Mouse (Mus musculus): ENCODE measurements at regions not wholly inside any gene's neighbourhood (a gene's known extent, or its start where the extent isn't known, plus 50 kb on each side); places are given as distances from the start of the nearest gene placed in this dataset.

DNA sequence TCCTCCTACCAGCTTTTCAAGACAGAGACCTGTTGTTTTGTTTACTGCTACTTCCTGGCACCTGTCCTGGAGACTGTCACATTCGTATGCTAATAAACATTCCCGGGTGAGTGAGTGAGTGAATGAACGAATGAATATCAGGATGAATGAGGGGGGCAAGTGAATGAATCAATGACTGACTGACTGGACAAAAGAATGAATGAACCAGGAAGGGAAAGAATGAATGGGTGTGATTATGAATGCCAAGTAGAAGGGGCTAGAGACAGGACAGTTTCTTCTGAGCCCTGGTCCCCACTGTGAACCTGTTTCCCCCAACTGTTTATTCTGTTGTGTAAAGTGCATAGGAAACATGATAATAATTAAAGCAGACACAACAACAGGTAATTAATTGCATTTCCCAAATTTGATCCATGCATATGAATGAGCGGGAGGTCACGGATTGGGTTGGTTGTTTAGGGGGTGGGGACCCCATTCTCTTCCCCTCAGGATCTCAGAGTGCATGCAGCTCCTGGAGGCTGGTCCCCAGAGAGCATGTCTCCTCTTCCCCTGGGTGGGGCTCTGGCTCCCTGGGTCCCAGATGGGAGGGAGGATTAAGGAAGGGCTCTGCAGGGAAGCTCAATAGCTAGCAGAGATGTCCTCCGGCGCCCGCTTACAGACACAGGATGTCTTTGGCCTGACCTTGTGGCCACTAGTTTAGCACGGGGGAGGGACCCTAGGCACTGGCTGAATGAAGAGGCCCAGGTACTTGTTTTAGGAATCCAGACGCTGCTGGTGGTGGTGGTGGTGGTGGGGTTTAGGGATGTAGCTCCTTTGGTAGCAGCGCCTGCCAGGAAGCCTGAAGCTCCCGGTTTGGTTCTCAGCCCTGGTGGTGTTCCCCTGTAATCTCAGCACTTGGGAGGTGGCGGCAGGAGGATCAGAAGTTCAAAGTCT is 65.4 kb upstream of the Casz1 start:
- Histone ChIP-seq H3K27ac (ENCODE audit: control insufficient read depth, insufficient read depth, low read length) (no peak overlapping the region), H3K27me3 (ENCODE audit: control insufficient read depth, insufficient read depth, low read length) (peaks cover 6% of the 10 kb centered on the region), H3K4me3 (ENCODE audit: control insufficient read depth, insufficient read depth, low read length) (no peak overlapping the region), H3K4me1 (replicated peaks; ENCODE audit: control insufficient read depth, insufficient read depth, low read length) (no peaks in the 10 kb centered on the region; the same call in 1 of the 2 replicates), H3K36me3 (ENCODE audit: control insufficient read depth, insufficient read depth, low read length) (no peaks in the 10 kb centered on the region)
- 67% methylated on average over 13 of the region's 13 CpGs for WGBS
- TF ChIP-seq POLR2A (IDR thresholded peaks at IDR 0.05; ENCODE audit: control insufficient read depth, extremely low read depth, insufficient read depth, low read length, poor library complexity) (no peak), CTCF (IDR thresholded peaks at IDR 0.05; ENCODE audit: borderline replicate concordance, control insufficient read depth, extremely low read depth, insufficient read depth, low read length, poor library complexity) (no peak)
- DNase-seq, result no peak

DNA sequence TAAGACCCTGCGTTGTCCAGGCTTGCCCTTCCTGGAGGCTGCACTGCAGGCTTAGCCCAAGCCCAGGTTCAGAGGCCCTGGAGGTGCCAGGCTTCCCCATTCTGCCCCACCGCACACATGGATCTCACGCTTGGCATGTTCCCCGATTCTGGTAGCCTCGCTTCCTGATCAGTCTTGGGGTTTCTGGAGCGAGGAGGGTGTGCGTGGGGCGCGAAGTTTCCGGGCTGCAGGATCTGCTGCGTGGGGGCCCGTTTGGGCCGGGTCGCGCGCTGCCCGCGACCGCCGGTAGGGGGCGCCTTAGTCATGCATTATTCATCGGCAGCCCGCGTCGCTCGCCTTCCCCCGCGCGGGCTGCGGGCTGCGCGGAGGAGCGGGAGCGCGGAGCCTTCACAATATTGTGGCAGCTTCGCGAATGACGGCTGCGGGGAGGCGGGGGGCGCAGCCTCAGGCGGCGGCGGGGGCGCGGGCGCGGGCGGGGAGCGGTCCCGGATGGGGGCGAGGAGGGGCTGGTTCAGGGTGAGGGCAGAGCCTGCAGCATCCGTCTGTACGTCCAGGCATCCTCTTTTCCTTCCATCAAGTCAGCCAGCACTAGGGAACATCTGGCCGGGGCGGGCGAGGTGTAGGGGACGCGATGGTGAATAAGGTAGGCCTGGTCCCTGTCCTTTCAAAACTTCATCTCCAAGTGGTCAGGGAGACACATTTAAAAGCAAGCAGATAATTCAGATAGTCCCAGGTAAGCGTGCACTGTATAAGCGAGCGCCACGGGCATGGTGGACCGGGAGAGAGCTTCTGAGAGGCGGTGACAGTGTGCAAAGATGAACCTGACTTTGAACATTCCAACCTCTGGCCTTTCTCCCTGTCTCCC is 61.4 kb upstream of the Casz1 start:
- no peak for TF ChIP-seq POLR2A (IDR thresholded peaks at IDR 0.05; ENCODE audit: control insufficient read depth, extremely low read depth, insufficient read depth, low read length, poor library complexity)
- TF ChIP-seq CTCF (IDR thresholded peaks at IDR 0.05; ENCODE audit: borderline replicate concordance, control insufficient read depth, extremely low read depth, insufficient read depth, low read length, poor library complexity), result peak; percentile 98
- peak; percentile 66 for DNase-seq
- Histone ChIP-seq H3K27me3 (ENCODE audit: control insufficient read depth, insufficient read depth, low read length) (peaks cover 6% of the 10 kb centered on the region), H3K27ac (ENCODE audit: control insufficient read depth, insufficient read depth, low read length) (no peak overlapping the region), H3K4me3 (ENCODE audit: control insufficient read depth, insufficient read depth, low read length) (no peak overlapping the region), H3K36me3 (ENCODE audit: control insufficient read depth, insufficient read depth, low read length) (no peaks in the 10 kb centered on the region), H3K4me1 (replicated peaks; ENCODE audit: control insufficient read depth, insufficient read depth, low read length) (no peaks in the 10 kb centered on the region; the same call in 1 of the 2 replicates)
- WGBS, result 8% methylated on average over 56 of the region's 65 CpGs

DNA sequence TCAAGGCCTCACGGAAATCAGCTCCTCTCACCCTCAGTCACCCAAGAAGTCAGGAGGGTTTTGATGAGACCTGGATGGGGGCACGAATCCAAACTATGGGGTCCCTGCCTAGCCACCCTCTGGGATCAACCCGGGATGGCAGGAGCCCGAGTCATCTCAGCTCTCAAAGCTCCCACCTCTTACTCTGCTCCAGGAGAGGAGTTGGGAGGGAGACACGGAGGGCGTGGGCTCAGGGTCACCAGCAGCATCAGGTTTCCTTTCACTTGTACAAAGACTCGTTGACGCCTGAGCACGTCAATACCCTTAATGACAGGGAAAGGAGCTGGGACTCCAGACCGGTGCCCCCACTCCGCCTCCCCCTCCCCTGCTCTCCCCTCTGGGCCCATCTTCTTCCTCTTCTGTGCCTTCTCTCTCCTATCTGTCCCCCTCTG is 60.8 kb upstream of the Casz1 start:
- TF ChIP-seq POLR2A (IDR thresholded peaks at IDR 0.05; ENCODE audit: control insufficient read depth, extremely low read depth, insufficient read depth, low read length, poor library complexity), result no peak
- no peak for TF ChIP-seq CTCF (IDR thresholded peaks at IDR 0.05; ENCODE audit: borderline replicate concordance, control insufficient read depth, extremely low read depth, insufficient read depth, low read length, poor library complexity)
- Histone ChIP-seq H3K27me3 (ENCODE audit: control insufficient read depth, insufficient read depth, low read length) (peaks cover 6% of the 10 kb centered on the region), H3K4me1 (replicated peaks; ENCODE audit: control insufficient read depth, insufficient read depth, low read length) (no peaks in the 10 kb centered on the region; the same call in 1 of the 2 replicates), H3K4me3 (ENCODE audit: control insufficient read depth, insufficient read depth, low read length) (no peak overlapping the region), H3K36me3 (ENCODE audit: control insufficient read depth, insufficient read depth, low read length) (no peaks in the 10 kb centered on the region), H3K27ac (ENCODE audit: control insufficient read depth, insufficient read depth, low read length) (no peak overlapping the region)
- DNase-seq, result no peak
- WGBS, result 62% methylated on average over 11 of the region's 11 CpGs

DNA sequence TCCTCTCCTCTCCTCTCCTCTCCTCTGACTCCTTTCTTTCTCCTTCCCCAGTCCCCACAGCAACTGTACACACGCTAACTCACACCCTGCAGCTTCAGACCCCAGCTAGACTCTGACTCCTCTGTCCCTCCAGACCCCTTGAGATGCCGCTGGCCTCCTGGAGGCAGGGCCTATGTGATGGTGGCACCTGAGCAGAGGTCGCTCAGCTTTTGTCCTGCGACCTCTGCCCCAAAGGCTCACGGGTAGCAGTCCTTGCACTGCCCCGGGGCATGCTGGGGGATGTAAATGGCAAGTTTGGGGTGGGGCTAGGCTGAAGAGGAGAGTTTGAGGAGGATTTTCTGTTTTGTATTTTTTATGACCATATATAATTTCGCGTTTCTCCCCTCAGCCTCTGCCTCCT is 60.2 kb upstream of the Casz1 start:
- Histone ChIP-seq H3K4me1 (replicated peaks; ENCODE audit: control insufficient read depth, insufficient read depth, low read length) (no peaks in the 10 kb centered on the region; the same call in 1 of the 2 replicates), H3K27me3 (ENCODE audit: control insufficient read depth, insufficient read depth, low read length) (peaks cover 6% of the 10 kb centered on the region), H3K4me3 (ENCODE audit: control insufficient read depth, insufficient read depth, low read length) (no peak overlapping the region), H3K36me3 (ENCODE audit: control insufficient read depth, insufficient read depth, low read length) (no peaks in the 10 kb centered on the region), H3K27ac (ENCODE audit: control insufficient read depth, insufficient read depth, low read length) (no peak overlapping the region)
- 80% methylated on average over 8 of the region's 8 CpGs for WGBS
- DNase-seq, result no peak
- TF ChIP-seq CTCF (IDR thresholded peaks at IDR 0.05; ENCODE audit: borderline replicate concordance, control insufficient read depth, extremely low read depth, insufficient read depth, low read length, poor library complexity), result no peak
- TF ChIP-seq POLR2A (IDR thresholded peaks at IDR 0.05; ENCODE audit: control insufficient read depth, extremely low read depth, insufficient read depth, low read length, poor library complexity), result no peak

DNA sequence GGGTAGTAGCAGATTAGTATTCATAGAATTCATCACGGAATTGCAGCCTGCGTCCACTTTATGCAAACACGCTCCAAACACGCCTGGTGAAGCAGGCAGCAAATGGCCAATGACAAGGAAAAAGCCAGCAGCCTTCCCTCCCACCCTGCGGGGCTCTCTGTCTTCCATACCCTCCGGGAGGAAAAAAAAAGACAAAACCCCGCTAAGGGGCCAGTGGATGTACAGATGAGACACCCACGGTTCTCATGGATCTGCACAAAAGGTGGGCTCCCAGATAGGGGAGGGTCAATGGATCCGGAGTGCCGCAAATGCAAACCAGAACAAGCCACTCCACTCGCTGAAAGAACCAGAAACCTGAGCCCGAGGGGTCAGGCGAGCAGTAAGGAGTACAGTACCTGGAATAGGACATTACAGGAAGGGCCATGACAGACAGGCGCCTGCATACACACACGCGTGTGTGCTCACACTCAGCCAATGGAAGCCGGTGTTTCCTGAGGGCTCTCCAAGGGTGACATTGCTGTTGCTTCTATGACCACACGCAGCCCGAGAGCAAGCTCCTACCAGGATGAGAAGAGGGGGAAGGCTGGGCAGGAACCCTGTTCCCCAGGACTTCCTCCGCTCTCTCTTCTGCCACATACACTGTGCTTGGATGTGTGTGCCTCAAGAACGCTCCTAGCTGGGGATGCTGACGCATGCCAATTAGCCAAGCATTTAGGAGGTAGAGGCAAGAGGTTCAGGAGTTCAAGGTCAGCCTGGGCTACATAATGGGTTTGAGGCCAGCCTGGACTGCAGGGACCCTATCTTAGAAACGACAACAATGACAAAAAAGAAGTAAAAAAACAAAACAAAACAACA is 57.5 kb upstream of the Casz1 start:
- Histone ChIP-seq H3K27me3 (ENCODE audit: control insufficient read depth, insufficient read depth, low read length) (peaks cover 6% of the 10 kb centered on the region), H3K4me3 (ENCODE audit: control insufficient read depth, insufficient read depth, low read length) (no peak overlapping the region), H3K4me1 (replicated peaks; ENCODE audit: control insufficient read depth, insufficient read depth, low read length) (no peaks in the 10 kb centered on the region; the same call in 1 of the 2 replicates), H3K27ac (ENCODE audit: control insufficient read depth, insufficient read depth, low read length) (no peak overlapping the region), H3K36me3 (ENCODE audit: control insufficient read depth, insufficient read depth, low read length) (no peaks in the 10 kb centered on the region)
- 67% methylated on average over 23 of the region's 23 CpGs for WGBS
- DNase-seq, result no peak
- TF ChIP-seq CTCF (IDR thresholded peaks at IDR 0.05; ENCODE audit: borderline replicate concordance, control insufficient read depth, extremely low read depth, insufficient read depth, low read length, poor library complexity), result no peak
- TF ChIP-seq POLR2A (IDR thresholded peaks at IDR 0.05; ENCODE audit: control insufficient read depth, extremely low read depth, insufficient read depth, low read length, poor library complexity), result no peak

All from thymus, adult 2 months (tissue).